Mouse (Mus musculus): ENCODE data around the gene Gpr22.

Gene Gpr22

GRCm38 (mm10) chr12:31665999-31666398, 47.7 kb downstream of the Gpr22 start:
- DNase-seq, result no peak

Data from lung, adult 18-20 months (tissue).